Mouse (Mus musculus) kidney, postnatal 10 days (tissue): ENCODE measurements around the gene Smug1.

Experiments
- DNase-seq: peaks from one replicate; pipeline ENCODE4 v3.0.0; 2021; ENCODE audit warnings: mixed read lengths

Smug1 gene

GRCm38 (mm10) chr15:103167042-103167615, at the start of gene Smug1:
Gene Smug1 (minus strand): TSS chr15:103167092.
- DNase-seq: no peak

GRCm38 (mm10) chr15:103216052-103216451, 49.2 kb upstream of the Smug1 start:
- no peak for DNase-seq

GRCm38 (mm10) chr15:103214971-103215907, 48.3 kb upstream of the Smug1 start:
- peak; percentile 95 for DNase-seq

- DNase-seq: no peak
These were observed 47.3 kb upstream of the Smug1 start for GRCm38 (mm10) chr15:103214149-103214548.

GRCm38 (mm10) chr15:103205156-103205555, 38.3 kb upstream of the Smug1 start:
- peak; percentile 30 for DNase-seq

- DNase-seq: peak; percentile 91
These were observed 35.3 kb upstream of the Smug1 start for GRCm38 (mm10) chr15:103202088-103202793.

GRCm38 (mm10) chr15:103197785-103198184, 30.9 kb upstream of the Smug1 start:
- no peak for DNase-seq

GRCm38 (mm10) chr15:103196835-103197234, 29.9 kb upstream of the Smug1 start:
- DNase-seq: no peak

GRCm38 (mm10) chr15:103193606-103194005, 26.7 kb upstream of the Smug1 start:
- DNase-seq: peak; percentile 81

- DNase-seq: peak; percentile 80
These were observed 23.9 kb upstream of the Smug1 start for GRCm38 (mm10) chr15:103190531-103191462.

GRCm38 (mm10) chr15:103190083-103190482, 23.2 kb upstream of the Smug1 start:
- DNase-seq: no peak

- DNase-seq: no peak
These were observed 20.9 kb upstream of the Smug1 start for GRCm38 (mm10) chr15:103187803-103188202.

- DNase-seq: peak; percentile 80
These were observed 18.7 kb upstream of the Smug1 start for GRCm38 (mm10) chr15:103185462-103186198.

GRCm38 (mm10) chr15:103183651-103184610, 17.0 kb upstream of the Smug1 start:
- DNase-seq: peak; percentile 72

GRCm38 (mm10) chr15:103183135-103183534, 16.2 kb upstream of the Smug1 start:
- peak; percentile 85 for DNase-seq

GRCm38 (mm10) chr15:103182166-103182790, 15.4 kb upstream of the Smug1 start:
- DNase-seq: peak; percentile 96

- no peak for DNase-seq
These were observed 13.5 kb upstream of the Smug1 start for GRCm38 (mm10) chr15:103180406-103180805.

GRCm38 (mm10) chr15:103178767-103179166, 11.9 kb upstream of the Smug1 start:
- no peak for DNase-seq

- peak; percentile 75 for DNase-seq
These were observed 11.2 kb upstream of the Smug1 start for GRCm38 (mm10) chr15:103178137-103178536.

- DNase-seq: peak; percentile 49
These were observed 10.7 kb upstream of the Smug1 start for GRCm38 (mm10) chr15:103177611-103178041.
